Mouse (Mus musculus) thymus, postnatal 4 days (tissue): ENCODE data around the gene Proser3.
A peak's percentile ranks its signal among the peaks of the same experiment; 100 is the strongest.

ENCODE experiments used
- DNase-seq: peaks from one replicate; pipeline ENCODE4 v3.0.0; 2021

Proser3 gene

GRCm38 (mm10) chr7:30572969-30573368, 20.9 kb upstream of the Proser3 start:
- DNase-seq: no peak

- DNase-seq: no peak
These were observed 20.3 kb upstream of the Proser3 start for GRCm38 (mm10) chr7:30572389-30572788.

DNA sequence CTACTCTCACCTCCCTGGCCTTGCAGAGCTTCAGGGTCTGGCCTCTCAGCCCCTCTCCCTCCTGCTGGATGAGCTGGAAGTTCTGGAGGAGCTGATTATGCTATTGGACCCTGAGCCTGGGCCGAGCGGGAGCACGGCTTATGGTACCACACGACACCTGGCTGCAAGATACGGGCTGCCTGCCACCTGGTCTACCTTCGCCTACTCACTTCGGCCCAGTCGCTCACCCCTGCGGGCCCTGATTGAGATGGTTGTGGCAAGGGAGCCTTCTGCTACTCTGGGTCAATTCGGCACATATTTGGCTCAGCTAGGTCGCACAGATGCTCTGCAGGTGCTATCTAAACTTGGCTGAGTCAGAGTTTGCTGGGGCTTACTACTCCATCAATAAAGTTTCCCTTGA, 15.5 kb upstream of the Proser3 start:
- DNase-seq: no peak

DNA sequence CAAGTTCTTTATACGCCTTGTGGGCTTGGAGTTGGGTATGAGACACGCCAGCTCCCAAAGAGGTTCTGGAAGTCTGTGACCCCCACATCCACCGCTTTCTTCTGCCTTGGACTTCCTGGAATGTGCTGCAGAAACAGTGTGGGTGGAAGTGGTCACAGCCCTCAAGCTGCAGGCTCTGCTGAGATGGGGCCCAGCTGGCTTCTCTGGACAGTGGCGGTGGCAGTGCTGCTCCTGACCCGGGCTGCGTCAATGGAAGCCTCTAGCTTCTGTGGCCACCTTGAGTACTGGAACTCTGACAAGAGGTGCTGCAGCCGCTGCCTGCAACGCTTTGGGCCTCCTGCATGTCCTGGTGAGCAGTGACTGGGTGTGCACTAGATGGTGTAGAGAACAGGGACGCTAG, 13.9 kb upstream of the Proser3 start:
- DNase-seq: no peak

DNA sequence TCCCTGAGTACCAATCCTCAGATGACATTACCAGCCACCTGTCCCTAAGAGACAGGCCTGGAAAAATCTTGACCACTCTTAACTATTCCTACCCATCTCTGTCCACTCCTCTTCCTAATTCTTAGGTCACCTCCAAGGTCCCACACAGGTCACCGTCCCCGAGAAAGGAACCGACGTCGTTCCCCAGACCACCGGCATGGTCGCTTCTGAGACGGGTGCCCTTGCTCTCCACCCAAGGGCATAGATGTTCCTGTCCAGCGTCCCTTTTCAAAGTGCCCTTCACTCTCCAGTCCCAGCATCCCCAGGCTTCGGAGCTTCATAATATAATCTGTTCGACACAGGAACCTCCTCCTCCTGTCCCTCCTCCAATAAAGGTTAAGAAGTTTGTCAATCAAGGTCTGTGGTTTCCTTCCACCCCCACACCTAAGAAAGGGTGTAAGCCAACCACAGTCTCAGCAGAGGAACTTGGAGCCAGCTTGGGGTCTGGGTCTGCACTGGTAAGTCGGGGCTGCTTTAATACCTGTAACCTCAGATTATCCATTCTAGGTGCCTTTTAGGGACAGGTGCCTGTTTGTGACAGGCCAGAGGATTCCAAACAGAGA, 13.0 kb upstream of the Proser3 start, which contains the start of gene Igflr1:
Gene Igflr1 (plus strand): TSS at position 458 of the 602 bp plus-strand sequence.
- DNase-seq: no peak

- peak; percentile 55 for DNase-seq
These were observed 11.8 kb upstream of the Proser3 start for GRCm38 (mm10) chr7:30563906-30564280.

DNA sequence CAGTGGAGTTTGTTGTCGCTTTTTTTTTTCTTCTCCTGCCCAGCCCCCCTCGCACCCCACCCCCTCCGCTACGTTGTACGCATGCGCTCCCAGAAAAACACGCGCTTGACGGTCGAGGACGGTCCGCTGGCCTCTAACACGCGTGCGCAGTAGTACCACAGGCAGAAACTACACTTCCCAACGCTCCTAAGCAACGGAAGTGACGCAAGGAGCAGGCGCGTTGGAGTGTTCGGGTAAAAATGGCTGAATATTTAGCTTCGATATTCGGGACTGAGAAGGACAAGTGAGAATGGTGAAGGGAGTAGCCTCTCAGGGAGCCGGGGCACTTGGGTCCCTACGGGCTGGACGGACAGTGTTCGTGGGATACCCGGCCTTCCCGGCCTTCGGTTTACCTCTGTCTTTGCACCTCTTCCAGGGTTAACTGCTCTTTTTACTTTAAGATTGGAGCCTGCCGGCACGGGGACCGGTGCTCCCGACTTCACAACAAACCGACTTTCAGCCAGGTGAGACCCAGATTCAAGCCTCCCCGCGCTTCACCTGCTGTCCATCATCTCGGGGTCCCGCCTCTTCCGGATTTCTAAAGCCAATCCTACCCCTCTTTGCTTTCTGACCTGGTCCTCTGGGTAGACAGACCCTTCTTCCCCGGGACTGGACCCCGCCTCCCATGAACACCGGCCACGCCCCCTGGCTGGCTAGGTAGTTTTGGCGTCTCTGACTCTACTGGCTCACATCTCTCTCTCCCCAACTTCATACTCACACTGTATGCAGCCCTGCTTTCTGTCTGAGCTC, 11.2 kb upstream of the Proser3 start, which contains the start of the genes U2af1l4, Gm49396 and Psenen:
Gene U2af1l4 (plus strand): TSS at position 185 of the 789 bp plus-strand sequence.
Gene Gm49396 (plus strand): TSS at position 228 of the 789 bp plus-strand sequence.
Gene Psenen (minus strand): TSS at position 511 of the 789 bp plus-strand sequence.
- peak; percentile 97 for DNase-seq

- peak; percentile 45 for DNase-seq
These were observed 10.5 kb upstream of the Proser3 start for GRCm38 (mm10) chr7:30562526-30563116.

GRCm38 (mm10) chr7:30560296-30560695, 8.2 kb upstream of the Proser3 start:
- no peak for DNase-seq

GRCm38 (mm10) chr7:30559443-30559954, 7.4 kb upstream of the Proser3 start, which contains the start of gene Lin37:
TSS of gene Lin37 (minus strand) at chr7:30559838.
- DNase-seq: peak; percentile 92

DNA sequence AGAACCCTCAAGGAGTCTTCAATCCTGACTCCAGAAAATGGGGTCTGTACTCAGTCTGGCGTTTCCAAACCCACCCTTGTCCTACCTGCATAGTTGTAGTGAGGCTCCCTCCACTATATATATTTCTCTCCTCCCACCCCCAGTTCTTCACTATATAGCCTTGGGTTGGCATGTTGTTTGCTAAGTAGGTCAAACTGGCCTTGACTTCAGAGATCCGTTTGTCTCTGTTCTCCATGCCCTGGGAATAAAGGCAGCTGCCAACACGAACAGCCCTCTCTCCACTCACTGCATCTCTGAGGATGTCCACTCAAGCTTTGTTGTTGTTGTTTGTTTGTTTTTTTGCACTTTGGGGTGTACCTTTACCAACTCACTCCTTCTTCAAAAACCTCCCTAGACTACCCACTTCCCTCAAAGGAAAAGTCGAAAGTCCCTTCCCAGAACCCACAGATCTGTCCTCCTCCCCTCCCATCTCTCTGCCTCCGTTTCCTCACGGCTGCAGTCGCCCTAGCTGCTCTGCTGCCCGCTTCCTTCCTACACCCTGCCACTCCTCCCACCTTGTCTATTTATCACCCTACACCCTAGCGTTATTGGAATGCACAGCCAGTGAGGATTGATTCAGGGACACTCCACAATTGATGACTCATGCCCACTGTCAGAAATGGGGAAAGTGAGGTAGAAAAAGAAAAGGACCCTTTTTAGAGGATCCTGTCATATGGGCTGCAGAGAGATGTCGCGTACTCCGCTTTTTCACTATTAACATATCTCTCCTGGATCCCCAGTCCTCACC, 6.8 kb upstream of the Proser3 start:
- no peak for DNase-seq

DNA sequence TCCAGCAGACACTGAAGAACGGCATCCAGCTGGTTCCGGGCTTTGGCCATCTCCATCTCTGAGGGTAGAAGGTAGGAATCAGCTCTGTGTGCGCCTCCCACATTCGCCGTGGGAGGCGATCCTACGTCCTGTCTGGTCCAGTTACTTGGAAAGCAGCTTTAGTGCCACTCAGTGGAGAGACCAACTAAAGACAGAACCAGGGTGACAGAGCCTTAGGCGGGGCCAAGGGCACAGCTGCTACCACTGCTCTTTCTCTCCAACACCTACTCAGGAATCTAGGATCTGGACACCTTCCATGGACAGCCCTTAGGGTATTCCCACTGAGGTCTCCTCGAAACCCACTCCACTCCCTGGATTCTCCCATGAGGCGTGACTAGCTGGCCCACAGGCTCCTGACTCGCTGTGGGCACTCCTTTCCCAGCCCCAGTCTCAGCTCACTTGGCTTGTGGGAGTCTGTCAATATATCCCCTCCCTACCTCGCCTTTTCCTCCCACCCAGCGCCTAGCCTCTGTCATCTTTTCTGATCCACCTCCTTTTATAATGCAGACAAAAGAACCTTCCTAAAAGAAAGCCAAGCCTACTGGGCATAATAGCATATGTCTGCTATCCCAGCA, 5.9 kb upstream of the Proser3 start:
- DNase-seq: no peak

- DNase-seq: peak; percentile 74
These were observed 4.9 kb upstream of the Proser3 start for GRCm38 (mm10) chr7:30556894-30557536.

DNA sequence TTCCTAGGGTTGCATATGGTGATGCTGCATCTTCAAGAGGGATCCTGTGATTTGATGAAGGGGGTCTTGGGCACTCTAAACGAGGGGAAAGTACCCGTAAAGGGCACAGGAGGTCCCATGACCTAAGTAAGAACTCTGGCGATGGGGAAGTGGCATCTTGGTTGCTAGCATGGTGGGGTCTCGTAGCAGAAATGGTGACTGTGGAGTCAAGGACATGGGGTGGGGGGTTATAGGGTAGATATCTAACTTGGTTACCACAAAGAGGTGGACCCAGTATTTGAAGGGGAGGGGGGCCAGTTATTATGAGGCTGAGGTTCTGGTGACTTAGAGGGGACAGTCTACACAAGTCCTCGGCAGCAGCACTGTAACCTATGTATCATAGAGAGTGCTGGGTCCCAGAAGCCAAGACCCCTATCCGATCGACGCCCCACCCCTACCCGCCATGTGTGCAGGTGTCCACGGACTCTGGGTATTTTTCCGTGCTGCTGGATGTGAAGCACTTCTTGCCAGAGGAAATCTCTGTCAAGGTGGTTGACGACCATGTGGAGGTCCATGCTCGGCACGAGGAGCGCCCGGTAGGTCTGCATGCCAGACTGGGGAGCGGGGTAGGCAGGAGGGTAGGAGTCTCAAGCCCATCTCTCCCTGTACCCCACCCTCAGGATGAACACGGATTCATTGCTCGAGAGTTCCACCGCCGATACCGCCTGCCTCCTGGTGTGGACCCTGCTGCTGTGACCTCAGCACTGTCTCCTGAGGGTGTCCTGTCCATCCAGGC, 1.9 kb upstream of the Proser3 start:
- no peak for DNase-seq

DNA sequence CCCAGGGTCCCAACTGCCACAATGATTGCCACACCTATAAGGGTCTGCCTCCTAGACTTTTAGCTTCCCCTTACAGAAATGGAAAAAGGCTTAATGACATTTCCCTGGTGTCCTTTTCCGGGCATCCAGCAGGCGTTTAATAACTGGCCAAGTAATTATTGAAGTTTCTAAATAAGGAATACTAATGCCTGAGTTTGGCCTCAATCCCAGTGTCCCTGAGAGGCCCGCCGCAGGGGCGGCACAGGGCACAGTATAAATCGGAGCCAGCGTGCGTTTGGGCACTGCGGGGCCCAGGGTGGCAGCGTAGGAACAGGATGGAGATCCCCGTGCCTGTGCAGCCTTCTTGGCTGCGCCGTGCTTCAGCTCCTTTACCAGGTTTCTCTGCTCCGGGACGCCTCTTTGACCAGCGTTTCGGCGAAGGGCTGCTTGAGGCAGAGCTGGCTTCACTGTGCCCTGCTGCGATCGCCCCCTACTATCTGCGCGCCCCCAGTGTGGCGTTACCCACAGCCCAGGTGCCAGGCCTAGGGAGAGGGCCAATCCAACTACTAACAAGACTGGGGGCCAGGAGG, 1.0 kb upstream of the Proser3 start:
- peak; percentile 65 for DNase-seq

DNA sequence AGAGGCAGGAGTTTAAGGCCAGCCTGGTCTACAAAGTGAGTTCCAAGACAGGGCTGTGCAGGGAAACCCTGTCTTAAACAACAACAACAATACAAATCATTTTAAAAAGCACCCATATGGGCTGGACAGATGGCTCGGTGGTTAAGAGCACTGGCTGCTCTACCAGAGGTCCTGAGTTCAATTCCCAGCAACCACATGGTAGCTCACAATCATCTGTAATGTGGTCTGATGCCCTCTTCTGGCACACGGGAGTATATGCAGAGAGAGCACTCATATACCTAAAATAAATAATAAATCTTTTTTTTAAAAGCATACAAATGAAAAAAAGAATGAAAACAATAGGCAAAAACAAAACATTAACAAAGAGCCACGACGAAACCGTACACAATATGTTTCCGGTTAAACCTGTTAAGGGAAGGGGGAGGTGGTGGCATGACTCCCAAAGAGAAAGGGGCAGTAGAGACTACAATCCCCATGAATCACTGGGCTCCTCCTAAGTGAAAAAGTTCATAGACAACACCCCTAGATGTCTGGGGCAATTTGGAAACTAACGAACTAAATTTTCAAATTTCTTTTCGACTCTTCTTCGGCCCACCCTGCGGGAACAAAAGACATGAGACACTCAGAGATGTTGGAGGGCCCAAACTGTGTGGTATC, 526 bp downstream of the Proser3 start:
- DNase-seq: no peak

DNA sequence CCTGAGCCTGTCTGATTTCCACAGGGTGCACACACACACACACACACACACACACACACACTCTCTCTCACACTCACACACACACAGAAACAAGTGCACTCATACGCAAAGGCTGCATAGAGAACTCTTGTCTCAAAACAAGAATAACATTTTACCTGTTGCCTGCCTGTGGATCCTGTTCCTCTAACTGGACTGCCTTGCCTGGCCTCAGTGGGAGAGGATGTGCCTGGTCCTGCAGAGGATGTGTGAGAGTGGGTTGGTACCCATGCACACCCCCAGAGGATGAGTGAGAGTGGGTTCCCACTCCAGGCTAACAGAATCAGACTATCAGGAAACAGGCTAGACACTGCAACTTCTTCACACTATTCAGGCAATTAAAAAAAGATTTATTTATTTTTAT, 1.5 kb downstream of the Proser3 start:
- DNase-seq: no peak

- no peak for DNase-seq
These were observed 2.2 kb downstream of the Proser3 start for GRCm38 (mm10) chr7:30549880-30550279.

GRCm38 (mm10) chr7:30544327-30544726, 7.8 kb downstream of the Proser3 start:
- DNase-seq: no peak

- DNase-seq: no peak
These were observed 11.5 kb downstream of the Proser3 start for GRCm38 (mm10) chr7:30540572-30540971.
